Mouse (Mus musculus): ENCODE results near the gene Ciz1.

The Ciz1 gene

DNA sequence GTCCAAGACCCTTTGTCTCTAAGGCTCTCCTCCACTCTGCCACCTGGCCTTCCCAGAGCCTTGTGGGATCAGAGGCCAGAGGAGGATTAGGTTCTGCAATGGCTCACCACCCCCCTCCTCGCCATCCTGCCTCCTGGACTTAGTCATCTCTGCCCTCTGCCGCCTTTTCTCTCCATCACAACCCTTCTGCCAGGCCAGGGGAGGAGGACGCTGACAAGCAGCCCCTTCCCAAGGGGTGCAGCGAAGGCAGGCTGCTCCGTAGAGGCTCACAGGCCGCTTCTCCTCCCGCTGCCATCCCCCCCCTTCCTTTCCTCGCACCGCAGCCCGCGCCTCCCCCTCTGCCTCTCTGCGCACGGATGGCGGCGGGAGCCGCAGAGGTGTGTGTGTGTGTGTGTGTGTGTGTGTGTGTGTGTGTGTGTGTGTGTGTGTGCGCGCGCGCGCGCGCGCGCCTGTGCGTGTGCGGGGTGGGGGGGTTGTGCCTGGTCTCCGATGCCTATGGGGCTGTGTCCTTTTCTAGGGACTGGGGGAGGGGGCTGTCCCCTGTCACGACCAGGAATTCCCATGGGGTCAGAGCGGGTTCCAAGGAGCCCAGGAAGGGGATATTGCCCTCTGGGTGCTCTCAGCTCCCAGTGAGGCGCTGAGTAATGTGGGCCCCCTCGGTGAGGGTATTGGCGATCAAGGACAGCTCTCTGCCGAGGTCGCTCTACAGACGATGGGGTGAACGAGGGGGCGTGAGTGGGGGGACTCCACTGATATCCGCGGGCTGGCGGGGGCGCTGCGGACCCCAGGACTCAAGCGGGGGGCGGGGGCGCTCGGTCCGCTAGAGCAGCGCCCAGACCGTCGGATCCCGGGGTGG is at the start of gene Ciz1:
TSS of gene Ciz1 (plus strand) at position 177 of the 856 bp plus-strand sequence.
- peak; percentile 74 for DNase-seq

DNA sequence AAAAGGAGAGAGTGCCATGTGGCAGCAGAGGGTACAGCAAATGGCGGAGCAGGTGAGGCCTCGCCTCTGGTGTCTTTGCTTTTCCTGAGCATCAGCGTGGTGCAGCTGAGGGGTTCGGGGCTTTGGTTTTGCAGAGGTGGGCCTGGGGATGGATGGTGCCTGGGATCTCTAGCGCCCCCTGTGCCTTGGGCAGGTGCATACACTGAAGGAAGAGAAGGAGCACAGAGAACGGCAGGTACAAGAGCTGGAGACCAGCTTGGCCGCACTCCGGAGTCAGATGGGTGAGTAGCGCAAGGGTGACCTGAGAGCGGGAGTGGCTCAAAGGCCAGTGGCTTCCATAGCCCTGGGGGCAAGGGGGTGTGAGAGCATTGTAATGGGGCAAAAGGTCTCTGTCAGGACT is 49.2 kb upstream of the Ciz1 start:
- DNase-seq, result no peak

DNA sequence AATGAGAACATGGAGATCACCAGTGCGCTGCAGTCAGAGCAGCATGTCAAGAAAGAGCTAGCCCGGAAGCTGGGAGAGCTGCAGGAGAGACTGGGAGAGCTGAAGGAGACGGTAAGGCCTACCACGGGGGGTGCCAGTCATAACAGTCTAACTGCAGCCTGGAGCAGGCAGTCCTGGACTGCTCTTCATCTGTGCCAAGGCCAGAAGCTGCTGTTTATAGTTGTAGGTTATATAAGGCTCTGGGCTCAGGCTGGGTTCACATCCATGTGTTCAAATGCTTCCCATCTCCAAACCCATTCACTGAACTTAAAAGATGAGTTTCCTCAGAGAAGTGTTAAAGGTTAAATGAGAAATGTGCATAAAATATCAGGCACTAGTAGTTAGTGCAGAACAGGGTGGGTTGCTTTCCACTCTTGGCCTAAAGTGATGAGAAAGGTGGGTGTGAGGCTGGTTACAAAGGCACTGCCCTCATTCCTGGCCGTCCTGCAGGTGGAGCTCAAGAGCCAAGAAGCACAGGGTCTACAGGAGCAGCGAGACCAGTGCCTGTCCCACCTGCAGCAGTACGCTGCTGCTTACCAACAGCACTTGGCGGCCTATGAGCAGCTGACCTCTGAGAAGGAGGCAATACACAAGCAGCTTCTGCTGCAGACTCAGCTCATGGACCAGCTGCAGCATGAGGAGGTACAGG is 47.8 kb upstream of the Ciz1 start:
- DNase-seq, result peak; percentile 74

DNA sequence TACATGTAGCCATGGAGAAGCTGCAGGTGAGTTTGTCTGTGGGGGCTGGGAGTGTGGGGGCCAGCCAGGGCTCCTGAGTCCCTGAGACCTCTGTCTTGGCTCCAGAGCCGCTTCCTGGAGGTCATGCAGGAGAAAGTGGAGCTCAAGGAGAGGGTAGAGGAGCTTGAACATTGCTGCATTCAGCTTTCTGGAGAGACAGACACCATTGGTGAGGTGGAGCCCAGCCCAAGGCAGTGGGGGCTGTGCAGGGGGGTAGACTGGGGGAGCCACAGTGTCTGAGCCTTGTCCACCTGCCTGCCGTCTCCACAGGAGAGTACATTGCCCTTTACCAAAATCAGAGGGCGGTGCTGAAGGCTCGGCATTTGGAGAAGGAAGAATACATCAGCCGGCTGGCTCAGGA is 46.5 kb upstream of the Ciz1 start:
- no peak for DNase-seq

DNA sequence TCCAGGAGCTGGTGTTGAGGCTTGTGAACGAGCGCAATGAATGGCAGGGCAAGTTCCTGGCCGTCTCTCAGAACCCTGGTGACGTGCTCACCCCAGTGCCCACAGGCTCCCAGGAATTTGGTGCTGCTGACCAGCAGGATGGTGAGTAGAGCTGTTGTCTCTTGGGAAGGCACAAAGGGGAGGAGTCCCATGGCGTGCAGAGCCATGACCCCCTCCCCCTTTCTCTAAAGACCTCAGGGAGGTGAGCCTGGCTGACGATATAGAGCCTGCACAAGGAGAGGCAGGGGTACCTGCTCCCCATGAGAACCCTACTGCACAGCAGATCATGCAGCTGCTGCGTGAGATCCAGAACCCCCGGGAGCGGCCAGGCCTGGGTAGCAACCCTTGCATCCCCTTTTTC is 46.0 kb upstream of the Ciz1 start:
- DNase-seq, result no peak

DNA sequence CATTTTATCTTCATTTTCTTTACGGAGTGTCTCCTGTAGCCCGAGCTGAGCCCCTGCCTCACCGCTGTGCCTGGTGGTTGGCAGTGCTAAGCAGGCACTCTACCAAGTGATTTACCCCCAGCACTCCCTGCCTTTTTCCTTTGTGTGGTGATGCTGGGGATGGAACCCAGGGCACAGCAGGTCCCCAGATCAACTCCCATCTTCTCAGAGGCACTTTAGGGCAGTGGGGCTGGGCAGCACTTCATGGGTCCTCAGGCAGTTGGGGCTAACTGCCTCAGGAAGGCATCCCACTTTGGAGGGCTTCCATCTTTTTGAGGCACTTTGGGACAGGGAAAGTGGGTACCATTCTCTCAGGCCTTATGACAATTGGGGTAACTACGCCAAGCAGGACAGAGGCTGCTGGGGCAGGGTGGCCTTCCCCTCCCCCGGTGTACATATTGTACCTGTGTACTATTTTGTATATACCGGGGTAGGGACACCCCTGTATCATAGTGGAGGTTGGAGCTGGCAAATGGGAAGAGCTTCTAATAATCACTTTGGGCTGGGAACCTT is 44.8 kb upstream of the Ciz1 start:
- no peak for DNase-seq

DNA sequence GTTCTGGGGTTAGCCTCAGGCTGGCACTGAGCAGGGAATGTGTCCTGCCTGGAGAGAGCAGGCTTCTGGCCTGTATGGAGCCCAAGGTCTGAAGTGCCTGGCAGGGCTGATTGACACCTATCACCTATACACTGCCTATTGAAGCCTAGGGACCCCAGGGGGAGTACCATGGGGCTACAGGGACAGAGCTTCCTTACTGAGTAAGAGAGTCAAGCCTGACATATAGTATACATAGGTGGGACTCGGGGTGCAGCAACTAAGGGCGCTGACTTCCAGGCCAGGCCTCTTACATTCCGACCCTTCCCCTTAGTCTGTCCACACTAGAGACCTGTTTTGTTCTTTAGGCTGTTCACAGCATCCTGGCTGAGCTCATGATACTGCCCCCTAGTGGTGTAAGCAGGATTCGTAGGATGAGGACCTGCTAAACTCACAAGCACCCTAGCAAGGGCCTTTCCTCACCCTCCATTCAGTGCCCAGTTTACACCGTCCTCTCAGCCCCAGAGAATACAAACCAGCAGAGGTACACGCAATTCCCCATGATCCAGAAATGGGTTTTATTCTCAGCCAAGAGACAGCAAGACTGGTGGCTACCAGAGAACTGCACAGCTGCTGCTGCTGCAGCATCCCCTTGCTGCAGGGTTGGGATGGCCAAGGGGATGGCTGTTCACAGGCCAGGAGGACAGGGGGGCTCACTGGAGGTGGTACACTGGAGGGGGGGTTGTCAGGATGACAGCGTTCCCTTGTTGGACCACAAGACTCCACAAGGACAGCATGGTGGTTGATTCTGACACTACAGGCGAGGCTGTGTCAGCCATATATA is 44.0 kb upstream of the Ciz1 start:
- peak; percentile 74 for DNase-seq

DNA sequence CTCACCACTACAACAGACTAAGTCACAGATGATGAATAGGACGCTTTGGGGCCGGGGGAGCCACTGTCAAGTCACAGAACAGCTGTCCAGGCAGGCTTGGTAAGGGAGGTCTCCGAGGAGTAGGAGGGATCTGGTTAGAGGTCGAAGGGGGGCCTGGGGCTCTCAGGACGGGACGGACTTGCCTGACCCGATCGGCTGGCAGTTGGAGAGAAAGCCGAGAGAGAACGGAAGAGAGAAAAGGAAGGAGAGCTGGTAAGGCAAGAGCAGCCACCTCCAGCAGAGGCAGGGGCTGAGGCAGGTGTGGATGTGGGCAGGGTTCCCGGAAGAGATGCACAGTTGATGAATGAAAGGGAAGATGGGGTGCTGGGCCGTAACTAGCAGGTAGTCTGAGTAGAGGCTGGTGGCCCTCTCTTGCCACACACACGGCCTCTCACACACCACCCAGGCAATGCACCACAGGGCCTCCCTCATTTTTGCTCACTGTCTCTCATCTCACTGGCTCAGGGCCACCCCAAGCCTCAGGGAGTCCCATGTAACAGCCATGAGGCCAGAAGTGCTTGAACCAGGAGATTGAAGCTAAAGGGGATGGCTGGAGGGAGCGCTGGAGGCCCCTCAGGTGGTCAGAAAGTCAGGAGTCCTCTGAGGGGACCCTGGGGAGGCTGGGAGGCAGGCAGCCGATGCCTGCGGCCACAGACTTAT is 43.1 kb upstream of the Ciz1 start:
- no peak for DNase-seq

DNA sequence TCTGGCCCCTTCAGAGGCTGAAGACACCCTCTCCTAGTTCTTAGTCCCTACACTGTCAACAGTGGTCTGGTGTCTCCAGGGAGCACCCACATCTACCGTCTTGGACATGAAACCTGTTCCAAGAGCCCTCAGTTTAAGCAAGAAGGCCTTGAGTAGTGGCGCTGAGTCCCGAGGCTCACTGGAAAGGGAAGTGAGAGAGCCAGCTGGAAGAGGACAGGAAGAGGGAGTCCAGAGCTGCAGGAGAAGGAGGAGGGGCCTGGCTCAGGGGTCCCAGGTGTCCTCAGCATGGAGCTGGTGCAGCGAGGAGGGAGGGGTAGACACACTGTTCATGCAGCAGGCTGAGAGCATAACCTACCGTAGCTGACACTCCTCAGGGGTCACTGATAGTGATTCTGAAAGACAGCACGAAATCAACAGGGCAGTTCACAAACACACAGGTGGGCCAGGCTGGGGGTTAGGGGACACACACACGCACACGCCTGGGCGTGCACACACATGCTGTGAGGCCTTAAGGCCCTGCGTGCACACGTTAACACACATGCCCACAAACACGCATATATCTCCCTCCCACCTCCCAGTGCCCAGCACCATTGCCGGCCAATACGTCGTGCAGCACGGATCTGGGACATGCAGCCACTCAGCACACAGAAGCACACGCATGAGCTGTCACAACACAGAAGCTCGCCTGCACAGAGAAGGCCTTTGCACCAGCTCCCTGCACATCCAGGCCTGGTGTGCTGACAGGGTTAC is 41.9 kb upstream of the Ciz1 start:
- DNase-seq, result no peak

DNA sequence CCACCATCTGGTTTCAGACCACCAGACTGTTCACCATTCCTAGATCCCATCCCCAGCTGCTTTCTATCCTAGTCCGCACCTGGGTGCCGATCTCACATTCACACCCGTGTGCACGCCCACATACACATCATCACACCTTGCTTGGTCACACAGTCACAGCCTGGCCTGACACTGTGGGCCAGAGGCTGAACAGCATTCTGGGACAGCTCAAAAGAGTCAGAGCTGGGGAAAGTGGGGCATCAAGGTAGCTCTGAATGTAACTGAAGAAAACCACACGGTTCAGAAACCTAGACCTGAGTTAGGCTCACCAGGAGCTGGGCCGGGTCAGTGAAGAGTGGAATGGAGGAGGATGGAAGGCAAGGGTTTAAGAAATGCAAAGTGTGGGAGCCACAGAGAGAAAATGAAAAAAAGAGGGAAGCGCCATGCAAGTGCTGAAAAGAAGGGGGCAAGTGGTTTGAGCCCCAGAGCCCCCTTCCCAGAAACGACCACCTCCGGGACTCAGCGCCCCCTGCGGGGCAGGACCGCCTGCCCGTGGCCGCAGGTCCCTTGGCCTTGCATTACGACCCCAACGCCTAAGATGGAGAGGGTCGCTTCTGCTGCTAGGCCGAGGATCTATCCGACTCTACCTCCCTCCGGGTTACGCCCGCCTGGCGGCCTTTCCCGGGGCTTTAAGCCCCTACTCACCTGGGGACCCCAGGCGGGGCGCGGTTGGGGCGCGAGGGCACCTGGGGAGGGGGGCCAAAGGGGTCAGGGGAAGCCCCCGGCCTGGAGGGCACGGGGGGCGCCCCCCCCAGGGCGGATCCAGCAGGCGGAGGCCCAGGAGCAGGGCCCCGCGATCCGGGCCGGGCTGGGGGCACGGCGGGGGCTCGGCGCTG is 40.4 kb upstream of the Ciz1 start:
- no peak for DNase-seq

DNA sequence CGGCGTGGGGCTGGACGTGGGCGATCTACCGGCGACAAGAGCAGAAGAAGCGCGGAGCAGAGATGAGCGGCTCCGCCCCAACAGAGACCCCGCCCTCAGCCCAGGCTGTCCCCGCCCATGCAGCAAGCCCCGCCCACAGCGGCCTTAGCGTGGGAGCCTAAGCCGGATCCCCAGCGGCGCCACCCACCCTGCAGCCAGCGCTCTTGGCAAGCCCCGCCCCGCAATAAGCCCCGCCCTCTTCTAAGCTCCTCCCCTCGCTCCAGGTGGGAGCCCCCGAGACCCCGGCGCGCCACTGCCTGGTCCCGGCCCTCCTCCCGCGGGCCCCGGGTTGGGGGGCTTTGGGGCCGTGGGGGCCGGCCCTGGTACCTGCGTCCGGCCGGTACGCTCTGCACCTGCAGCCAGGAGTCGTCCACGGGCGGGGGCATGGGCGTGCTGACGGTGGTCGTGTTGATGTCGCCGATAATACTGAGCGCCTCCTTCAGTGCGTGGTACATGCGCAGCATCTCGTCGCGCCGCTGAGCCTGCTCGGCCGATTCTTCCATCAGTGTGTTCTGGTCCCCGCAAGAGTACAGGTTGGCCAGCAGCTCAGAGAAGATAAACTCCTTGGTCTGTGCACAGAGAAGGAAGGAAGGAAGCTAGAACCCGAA is 39.7 kb upstream of the Ciz1 start:
- DNase-seq, result peak; percentile 71

DNA sequence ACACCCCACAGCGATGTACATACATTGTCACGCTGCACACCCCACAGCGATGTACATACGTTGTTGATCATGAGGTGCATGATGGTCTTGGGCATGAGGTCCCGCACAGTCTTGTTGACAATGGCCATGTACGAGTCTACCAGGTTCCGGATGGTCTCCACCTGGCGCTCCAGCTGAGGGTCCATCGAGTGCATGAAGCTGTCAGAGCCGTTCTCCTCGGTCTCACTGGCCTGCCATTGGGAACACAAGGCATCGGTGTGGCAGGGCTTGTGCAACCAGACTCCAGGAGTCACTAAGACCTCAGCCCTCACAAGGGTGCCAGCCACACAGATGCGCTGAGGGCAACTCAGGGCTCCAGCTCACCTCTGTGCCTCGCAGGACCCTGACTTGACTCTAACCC is 37.3 kb upstream of the Ciz1 start:
- DNase-seq, result no peak

DNA sequence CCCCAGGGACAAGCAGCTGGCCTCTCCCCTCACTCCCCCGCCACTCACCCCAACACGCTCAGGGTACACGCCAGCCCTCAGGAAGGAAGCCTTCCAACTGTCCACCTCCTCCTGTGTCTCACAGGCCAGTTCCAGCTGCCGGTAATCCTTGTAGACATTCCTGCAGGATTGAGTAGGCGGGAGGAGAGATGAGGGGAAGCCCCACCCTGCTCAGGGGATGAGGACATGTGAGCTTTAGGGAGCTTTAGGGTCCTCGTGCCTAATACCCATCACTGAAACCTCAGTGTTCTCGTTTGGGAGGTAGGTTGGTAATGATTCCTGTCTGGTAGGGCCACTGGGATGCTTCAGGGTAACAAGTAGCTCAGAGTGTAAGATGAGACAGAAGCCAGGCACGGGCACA is 36.4 kb upstream of the Ciz1 start:
- DNase-seq, result no peak

DNA sequence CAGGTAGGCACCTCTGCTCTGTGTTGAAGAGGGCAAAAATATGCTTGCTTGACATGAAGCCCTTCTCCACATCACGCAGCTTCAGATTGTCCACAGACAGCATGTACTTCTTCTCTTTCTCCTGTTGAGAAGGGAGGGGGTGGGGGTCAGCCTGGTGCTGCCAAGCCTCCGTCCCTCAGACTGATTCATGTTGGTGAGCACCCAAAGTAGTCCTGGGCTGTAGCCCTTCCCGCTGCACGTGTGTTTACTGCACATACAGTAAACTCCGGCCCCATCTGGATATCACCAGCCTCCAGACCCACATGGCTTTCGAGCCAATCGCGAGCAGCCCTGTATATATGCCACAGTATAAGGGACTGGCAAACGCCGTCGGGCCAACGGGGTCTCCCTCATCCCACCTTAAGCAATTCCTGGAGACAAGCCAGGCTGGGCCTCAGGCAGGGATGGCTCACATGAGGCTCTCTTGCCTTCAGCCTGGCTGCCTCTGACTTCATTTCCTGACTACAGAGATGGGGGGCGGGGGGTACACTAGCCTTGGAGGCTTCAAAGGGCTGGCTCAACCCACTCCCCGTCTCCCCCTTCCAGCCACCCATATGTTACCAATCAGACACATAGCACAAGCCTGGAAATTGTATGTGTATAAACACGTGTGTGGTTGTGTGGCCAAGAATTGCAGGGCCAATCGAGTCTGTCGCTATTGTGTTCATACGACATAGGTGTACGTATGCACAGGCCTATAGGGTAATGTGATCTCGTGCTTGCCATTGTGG is 35.1 kb upstream of the Ciz1 start:
- no peak for DNase-seq

DNA sequence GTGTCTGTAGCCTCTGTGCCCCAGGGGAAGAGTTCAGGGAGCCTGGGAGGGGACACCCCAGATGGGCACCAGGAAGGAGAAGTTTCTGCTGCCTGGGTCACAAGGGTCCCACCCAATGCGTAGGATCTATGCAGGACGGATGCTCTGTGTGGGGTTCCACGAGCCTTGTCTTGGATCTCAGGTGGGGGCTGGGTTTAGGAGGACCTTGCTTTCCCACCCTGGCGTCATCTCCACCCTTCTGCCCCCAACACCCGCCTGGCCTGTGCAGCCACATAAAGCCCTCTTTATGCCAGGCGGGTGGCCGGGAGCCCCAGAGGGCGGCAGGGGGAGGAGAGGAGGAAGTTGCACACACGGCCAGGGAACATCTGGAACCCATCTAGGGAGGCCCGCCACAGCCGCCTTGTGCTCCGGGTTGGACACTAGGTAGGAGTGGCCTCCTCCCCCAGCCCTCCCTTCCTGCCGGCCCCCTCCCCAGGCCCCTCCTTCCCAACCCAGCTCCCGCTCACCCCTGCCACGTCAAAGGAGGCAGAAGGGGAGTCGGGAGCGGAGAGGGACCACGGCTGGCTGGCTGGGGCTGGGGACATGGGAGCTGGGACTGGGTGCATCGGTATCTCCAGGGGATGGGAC is 34.2 kb upstream of the Ciz1 start:
- no peak for DNase-seq

DNA sequence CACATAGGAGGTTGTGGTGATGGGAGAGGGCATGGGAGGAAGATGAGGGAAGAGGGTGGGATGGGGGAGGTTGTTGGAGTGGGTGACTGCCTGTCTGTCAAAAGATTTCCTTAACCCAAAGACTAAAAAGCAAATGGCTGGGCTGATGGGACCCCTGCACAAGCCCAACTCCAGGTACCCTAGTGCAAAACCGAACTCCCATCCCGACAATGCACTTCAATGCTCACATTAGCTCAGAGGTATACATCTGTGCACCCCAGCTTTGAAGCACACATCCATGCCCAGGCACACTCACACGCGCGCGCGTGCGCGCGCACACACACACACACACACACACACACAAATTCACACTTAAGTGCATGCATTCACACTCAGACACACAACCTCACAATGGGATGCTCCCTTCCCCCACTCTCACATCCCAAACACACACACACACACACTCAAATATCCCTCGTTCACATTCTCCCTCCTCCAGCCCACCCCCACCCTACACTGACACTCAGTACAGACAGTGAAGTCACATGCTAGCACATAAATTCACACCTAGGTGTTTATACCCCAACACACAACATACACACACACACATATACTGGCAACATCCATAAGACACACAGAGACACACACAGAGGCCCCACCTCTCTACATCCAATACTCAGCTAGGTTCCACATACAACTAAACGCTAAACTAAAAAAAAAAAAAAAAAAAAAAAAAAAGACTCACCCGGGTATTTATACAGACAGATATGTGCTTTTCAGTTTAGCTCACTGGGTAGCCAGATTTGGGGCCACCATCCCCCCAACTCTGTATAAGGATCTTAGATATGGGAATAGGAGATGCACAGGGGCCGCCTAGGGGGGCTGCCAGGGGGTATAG is 33.2 kb upstream of the Ciz1 start:
- DNase-seq, result no peak

DNA sequence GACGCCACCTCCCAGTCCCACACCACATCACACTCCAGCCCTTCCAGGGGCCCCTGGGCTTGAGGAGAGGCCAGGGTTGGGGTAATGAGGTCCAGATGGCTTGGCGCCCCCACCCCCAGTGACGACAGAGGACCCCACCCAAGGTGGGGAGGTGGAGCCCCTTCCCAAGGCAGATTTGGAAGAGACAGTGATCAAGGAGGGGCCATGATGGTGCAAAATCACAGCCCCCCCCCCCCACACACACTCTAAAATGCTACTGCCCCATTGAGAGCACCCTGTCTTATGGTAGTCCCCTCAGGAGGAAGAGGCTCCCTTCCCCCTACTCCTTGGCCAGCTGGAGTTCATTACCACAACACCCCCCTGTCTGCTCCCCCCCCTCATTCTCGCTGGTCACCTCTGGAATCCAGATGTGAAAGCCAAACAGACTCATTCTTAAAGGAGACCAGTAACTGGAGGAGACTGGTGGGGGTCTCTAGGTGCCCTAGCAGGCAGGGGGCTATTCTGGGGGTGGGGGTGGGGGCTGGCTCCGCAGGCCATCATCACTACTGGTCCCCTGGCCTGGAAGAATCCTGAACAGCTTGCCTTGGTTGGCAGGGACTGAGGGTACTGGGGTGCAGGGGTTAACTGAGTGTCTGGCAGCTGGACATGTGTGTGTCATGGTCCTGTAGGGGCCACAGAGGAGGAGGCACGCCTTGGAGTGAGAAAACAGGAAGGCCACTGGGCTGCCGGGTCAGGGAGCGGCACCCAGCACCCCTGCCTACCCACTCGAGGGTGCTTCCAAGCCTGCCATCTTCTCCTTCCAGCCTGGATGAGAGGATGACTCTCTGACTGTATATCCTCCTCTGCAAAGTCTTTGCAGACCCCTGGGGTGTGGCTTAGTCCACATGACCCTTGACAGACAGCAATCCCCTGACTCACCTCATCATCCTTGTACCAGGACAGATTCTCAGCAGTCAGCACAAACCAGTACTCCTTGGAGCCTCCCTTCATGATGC is 32.2 kb upstream of the Ciz1 start:
- no peak for DNase-seq
